In genomic region chr6:148961285-148961684, GRCm38 (mm10) we compare ENCODE assay signal across 32 mouse cellular contexts. TPM values are rescaled to one million over a fixed set of nuclear protein-coding genes. Genes with fewer than 3 reads are reported as not detected.
A peak's percentile ranks its signal among the peaks of the same experiment; 100 is the strongest.
DNase-seq lines count a peak whose midpoint lies in the region; ATAC-seq and TF ChIP-seq lines count a peak whose summit lies in the region.
"Had no signal": no experiment of that assay in that cellular context is flagged by ENCODE, and none has a peak within 500 bp of the region (broad histone marks: within the 10 kb centered on the region; RNA-seq: fewer than 3 reads in every experiment).

No protein-coding gene starts in this region.

- H3K9ac ChIP-seq in lung, embryonic 16.5 days (ENCODE audit: low read length), result no peak overlapping the region
- no peak overlapping the region for H3K9ac ChIP-seq in ES-Bruce4 (ENCODE audit: low read depth, poor library complexity, severe bottlenecking)
- H3K9ac ChIP-seq: embryonic facial prominence, embryonic 13.5 days; forebrain, embryonic 15.5 days; heart, embryonic 12.5 days; hindbrain, embryonic 14.5 days; liver, embryonic 14.5 days; midbrain, embryonic 12.5 days; neural tube, embryonic 13.5 days; stomach, embryonic 15.5 days had no signal

- ATAC-seq in lung, embryonic 16.5 days (ENCODE audit: low read depth), result peak; percentile 61; the same call in 1 of the 2 replicates
- ATAC-seq: activated CD4-positive, CD25-positive, alpha-beta regulatory T cell, adult 4 months; forebrain, embryonic 15.5 days; intestine, postnatal 0 days had no signal

- H3K36me3 ChIP-seq in lung, embryonic 16.5 days (ENCODE audit: control insufficient read depth, insufficient read depth, low read length), result no peaks in the 10 kb centered on the region
- H3K36me3 ChIP-seq in ES-Bruce4 (ENCODE audit: control insufficient read depth, insufficient read depth, low read length, poor library complexity, severe bottlenecking), result no peaks in the 10 kb centered on the region
- H3K36me3 ChIP-seq: embryonic facial prominence, embryonic 13.5 days; forebrain, embryonic 10.5 days; forebrain, embryonic 15.5 days; heart, embryonic 12.5 days; midbrain, embryonic 12.5 days; neural tube, embryonic 13.5 days; stomach, embryonic 15.5 days had no signal

- WGBS in lung, embryonic 16.5 days, result 20% methylated on average over 1 of the region's 1 CpGs

- H3K4me3 ChIP-seq in lung, embryonic 16.5 days (ENCODE audit: low read length), result no peak overlapping the region
- no peak overlapping the region for H3K4me3 ChIP-seq in ES-Bruce4 (ENCODE audit: low read depth, low read length)
- H3K4me3 ChIP-seq: embryonic facial prominence, embryonic 13.5 days; forebrain, embryonic 10.5 days; forebrain, embryonic 15.5 days; heart, embryonic 12.5 days; midbrain, embryonic 12.5 days; myocyte; neural tube, embryonic 13.5 days; stomach, embryonic 15.5 days had no signal

- H3K27ac ChIP-seq in lung, embryonic 16.5 days (ENCODE audit: low read length), result peak overlapping the region; percentile 4; the same call in 1 of the 2 replicates
- peak overlapping the region; percentile 3; the same call in 1 of the 2 replicates for H3K27ac ChIP-seq in ES-Bruce4 (ENCODE audit: insufficient read depth, low read length)
- H3K27ac ChIP-seq: embryonic facial prominence, embryonic 13.5 days; forebrain, embryonic 10.5 days; forebrain, embryonic 15.5 days; hindbrain, embryonic 14.5 days; liver, embryonic 14.5 days; midbrain, embryonic 12.5 days; neural tube, embryonic 13.5 days; stomach, embryonic 15.5 days had no signal

- no peaks in the 10 kb centered on the region for H3K27me3 ChIP-seq in lung, embryonic 16.5 days (ENCODE audit: control insufficient read depth, insufficient read depth, low read depth, low read length)
- H3K27me3 ChIP-seq in ES-Bruce4 (ENCODE audit: control insufficient read depth, insufficient read depth, low read length, poor library complexity, severe bottlenecking), result no peaks in the 10 kb centered on the region
- H3K27me3 ChIP-seq: CH12.LX; embryonic facial prominence, embryonic 13.5 days; forebrain, embryonic 15.5 days; heart, embryonic 12.5 days; midbrain, embryonic 12.5 days; neural tube, embryonic 13.5 days; stomach, embryonic 15.5 days had no signal

- TF ChIP-seq EP300 in ES-Bruce4 (IDR thresholded peaks at IDR 0.05; ENCODE audit: insufficient read depth, low read depth, low read length), result no peak

- DNase-seq in lung, postnatal 14 days, result no peak
- DNase-seq in T-cell, adult 2 months (ENCODE audit: low spot score), result peak; percentile 68
- no peak for DNase-seq in urinary bladder, adult 2 months (ENCODE audit: low spot score)
- DNase-seq in testis, postnatal 10 days (ENCODE audit: low spot score), result no peak
- DNase-seq in spleen, postnatal 4 days (ENCODE audit: low spot score in 2 of 2), result no peak
- DNase-seq: adrenal gland, adult 2 months; adrenal gland, postnatal 36 days; cerebellum, adult 18-20 months; cerebellum, postnatal 10 days; gastrocnemius, postnatal 25 days; heart, adult 18-20 months; heart, postnatal 4 days; kidney, adult 9 months; kidney, postnatal 10 days; liver; thymus, adult 18-20 months; thymus, postnatal 25 days had no signal

- H3K4me1 ChIP-seq in lung, embryonic 16.5 days (replicated peaks; ENCODE audit: control insufficient read depth, insufficient read depth, low read length), result no peaks in the 10 kb centered on the region
- H3K4me1 ChIP-seq in ES-Bruce4 (ENCODE audit: control insufficient read depth, insufficient read depth, low read length), result peaks cover 5% of the 10 kb centered on the region
- H3K4me1 ChIP-seq: forebrain, embryonic 10.5 days; forebrain, embryonic 15.5 days; midbrain, embryonic 12.5 days; neural tube, embryonic 13.5 days; stomach, embryonic 15.5 days had no signal

- TF ChIP-seq CTCF in ES-Bruce4 (IDR thresholded peaks at IDR 0.05; ENCODE audit: low read depth, low read length), result no peak

- H3K4me2 ChIP-seq in lung, embryonic 16.5 days (ENCODE audit: low read depth, low read length), result no peak overlapping the region
- H3K4me2 ChIP-seq: embryonic facial prominence, embryonic 13.5 days; forebrain, embryonic 15.5 days; heart, embryonic 12.5 days; hindbrain, embryonic 14.5 days; midbrain, embryonic 12.5 days; neural tube, embryonic 13.5 days; stomach, embryonic 15.5 days had no signal

- no peaks in the 10 kb centered on the region for H3K9me3 ChIP-seq in lung, embryonic 16.5 days (ENCODE audit: control insufficient read depth, low read length)
- H3K9me3 ChIP-seq in ES-Bruce4 (replicated peaks; ENCODE audit: control insufficient read depth, insufficient read depth, low read length, poor library complexity, severe bottlenecking), result no peaks in the 10 kb centered on the region; the same call in 1 of the 2 replicates
- H3K9me3 ChIP-seq: embryonic facial prominence, embryonic 13.5 days; forebrain, embryonic 10.5 days; forebrain, embryonic 15.5 days; heart, embryonic 12.5 days; midbrain, embryonic 12.5 days; neural tube, embryonic 13.5 days; stomach, embryonic 15.5 days had no signal

- no peak for TF ChIP-seq POLR2A in ES-Bruce4 (IDR thresholded peaks at IDR 0.05; ENCODE audit: insufficient read depth, low read length)

RNA-seq across cellular contexts. Expression of gene Sinhcaf, which starts 15.0 kb away (rescaled TPM):
- 91.0 and 99.0 TPM in 2 replicates for polyA plus RNA-seq in lung, embryonic 16.5 days (2015; fragmentation: Nextera tagmentation; extraction: Ambion mirVana)
- 406 and 461 TPM in 2 replicates for polyA plus RNA-seq in ES-Bruce4 (2011; ENCODE audit: insufficient read depth, insufficient read length, low read depth, missing spikeins)
- polyA plus RNA-seq in urinary bladder, adult 2 months (2012; rRNA removed), result 17.8 and 20.9 TPM in 2 replicates
